Mouse (Mus musculus) cerebellum, adult 8-10 months (tissue): ENCODE measurements around the gene Apeh.

Experiments
- DNase-seq: peaks from one replicate; pipeline ENCODE4 v3.0.0; 2022

The Apeh gene

GRCm38 (mm10) chr9:108049561-108050251, 44.7 kb downstream of the Apeh start:
- peak; percentile 34 for DNase-seq

DNA sequence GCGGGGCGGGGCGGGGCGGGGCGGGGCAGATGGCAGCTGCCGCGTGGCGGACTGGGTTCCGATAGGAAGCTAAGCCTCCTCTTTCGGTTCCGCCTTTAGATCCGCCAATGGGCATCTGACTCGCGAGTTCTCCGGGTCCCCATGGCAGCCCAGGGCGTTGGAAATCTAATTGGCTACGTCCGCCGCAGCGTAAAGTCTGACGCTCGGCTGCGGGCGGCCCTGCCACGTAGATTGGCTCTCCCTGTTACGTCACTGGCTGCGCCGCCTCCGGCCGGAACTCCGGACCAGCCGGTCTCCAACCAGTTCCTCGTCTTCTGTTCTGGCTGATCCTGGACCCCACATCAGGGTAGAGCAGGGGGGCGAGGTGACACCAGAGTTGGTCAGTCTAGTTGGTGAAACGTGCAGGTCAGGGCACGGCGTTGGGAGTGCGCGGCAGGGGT, 45.4 kb downstream of the Apeh start, which contains the start of gene Gmppb:
Gene Gmppb (plus strand): TSS at position 227 of the 440 bp plus-strand sequence.
- DNase-seq, result peak; percentile 92

DNA sequence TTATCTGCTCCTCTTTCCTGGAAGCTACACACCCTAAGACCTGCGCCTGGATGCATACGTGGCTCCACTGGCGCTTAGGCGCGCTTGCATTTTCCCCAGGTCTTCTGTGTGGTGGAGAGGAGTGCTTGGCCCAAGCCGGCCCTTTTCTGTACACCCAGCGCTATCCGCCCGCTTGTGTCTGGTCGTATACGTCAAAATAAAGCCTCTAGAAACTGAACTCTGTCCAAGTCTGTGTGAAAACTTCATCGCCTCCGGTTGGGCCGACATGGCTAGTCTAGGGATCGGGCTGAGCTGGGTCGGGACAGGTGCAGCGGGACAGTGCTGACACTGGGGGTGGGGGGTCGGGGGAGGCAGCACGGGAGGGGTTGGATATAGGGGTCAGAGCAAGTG, 45.8 kb downstream of the Apeh start:
- DNase-seq, result peak; percentile 43

- DNase-seq, result no peak
These were observed 46.5 kb downstream of the Apeh start for GRCm38 (mm10) chr9:108047601-108048565.

DNA sequence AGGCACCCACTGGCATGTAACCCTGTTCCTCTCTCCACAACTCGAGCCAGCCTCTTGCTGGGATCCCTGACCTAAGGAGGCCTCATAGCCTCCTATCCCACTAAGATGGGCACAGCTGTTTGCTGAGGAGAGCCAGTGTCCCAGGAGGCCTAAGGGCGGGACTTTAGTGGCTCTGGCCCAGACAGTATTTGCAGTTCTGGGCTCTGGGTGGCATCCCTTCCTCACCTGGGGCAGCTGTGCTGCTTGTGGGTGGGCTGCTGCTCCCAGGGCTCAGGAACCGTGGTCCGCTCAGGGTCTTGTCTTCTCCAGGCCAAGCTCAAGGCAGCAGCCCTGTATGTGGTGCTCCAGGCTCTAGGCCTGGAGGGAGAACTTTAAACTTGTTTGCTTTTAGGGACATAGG, 47.8 kb downstream of the Apeh start:
- DNase-seq, result no peak

GRCm38 (mm10) chr9:108044751-108045492, 49.5 kb downstream of the Apeh start:
- DNase-seq, result no peak
